Mouse (Mus musculus): Measurements from ENCODE around the gene Plcb4. TPM values are rescaled to one million over a fixed set of nuclear protein-coding genes. Genes with fewer than 3 reads are reported as not detected.

The Plcb4 gene
- polyA plus RNA-seq, 1 experiment from 2014 or later: 11.0 TPM

GRCm38 (mm10) chr2:136002118-136002517 lies 343.3 kb downstream of the Plcb4 start:
- H3K9me3 ChIP-seq (replicated peaks; ENCODE audit: control insufficient read depth, low read length): no peaks in the 10 kb centered on the region
- H3K4me2 ChIP-seq (ENCODE audit: low read depth, low read length): no peak overlapping the region
- H3K36me3 ChIP-seq (replicated peaks; ENCODE audit: control insufficient read depth, insufficient read depth, low read depth, low read length): no peaks in the 10 kb centered on the region
- 60% methylated on average over 7 of the region's 7 CpGs for WGBS
- DNase-seq (ENCODE audit: low spot score): peak; percentile 44
- H3K4me1 ChIP-seq (ENCODE audit: control insufficient read depth, insufficient read depth, low read length): no peaks in the 10 kb centered on the region
- H3K9ac ChIP-seq (replicated peaks; ENCODE audit: low read length): no peak overlapping the region
- ATAC-seq (replicated peaks; ENCODE audit: insufficient number of reproducible peaks, low FRiP score, low TSS enrichment, low read depth): 0 out of 2 replicates have a peak, but pooled peaks have one; percentile 23
- H3K4me3 ChIP-seq (ENCODE audit: low read depth, low read length): no peak overlapping the region
- no peaks in the 10 kb centered on the region for H3K27me3 ChIP-seq (ENCODE audit: control insufficient read depth, insufficient read depth, low read length)
- H3K27ac ChIP-seq (replicated peaks; ENCODE audit: low read depth, low read length): no peak overlapping the region

GRCm38 (mm10) chr2:136003836-136004235 lies 345.0 kb downstream of the Plcb4 start:
- Histone ChIP-seq H3K27ac (replicated peaks; ENCODE audit: low read depth, low read length) (no peak overlapping the region), H3K4me2 (ENCODE audit: low read depth, low read length) (no peak overlapping the region), H3K4me1 (ENCODE audit: control insufficient read depth, insufficient read depth, low read length) (no peaks in the 10 kb centered on the region), H3K36me3 (replicated peaks; ENCODE audit: control insufficient read depth, insufficient read depth, low read depth, low read length) (no peaks in the 10 kb centered on the region), H3K9ac (replicated peaks; ENCODE audit: low read length) (no peak overlapping the region), H3K4me3 (ENCODE audit: low read depth, low read length) (no peak overlapping the region), H3K27me3 (ENCODE audit: control insufficient read depth, insufficient read depth, low read length) (no peaks in the 10 kb centered on the region), H3K9me3 (replicated peaks; ENCODE audit: control insufficient read depth, low read length) (no peaks in the 10 kb centered on the region)
- WGBS: 76% methylated on average over 1 of the region's 1 CpGs
- ATAC-seq (replicated peaks; ENCODE audit: insufficient number of reproducible peaks, low FRiP score, low TSS enrichment, low read depth): no peak
- DNase-seq (ENCODE audit: low spot score): no peak

DNA sequence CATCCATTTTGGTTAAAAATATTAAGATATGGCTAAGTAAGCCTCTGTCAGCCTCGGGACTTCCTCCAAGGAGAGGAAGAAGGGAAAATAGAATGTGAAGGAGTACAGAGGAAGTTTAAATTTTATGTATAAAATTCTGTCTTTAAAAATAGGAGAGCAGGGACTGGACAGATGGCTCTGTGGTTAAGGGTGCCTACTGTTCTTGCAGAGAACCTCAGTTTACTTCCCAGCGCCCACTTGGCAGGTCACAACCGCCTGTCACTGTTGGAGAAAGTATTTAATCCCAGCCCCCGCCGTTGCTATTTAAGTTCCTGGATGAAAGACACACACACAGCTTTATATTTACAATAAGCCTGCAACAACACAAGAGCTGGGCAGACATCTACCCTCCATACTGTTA lies 347.5 kb downstream of the Plcb4 start:
- WGBS: 98% methylated on average over 5 of the region's 5 CpGs
- H3K27ac ChIP-seq (replicated peaks; ENCODE audit: low read depth, low read length): no peak overlapping the region
- ATAC-seq (replicated peaks; ENCODE audit: insufficient number of reproducible peaks, low FRiP score, low TSS enrichment, low read depth): no peak

GRCm38 (mm10) chr2:136012759-136013158 lies 353.9 kb downstream of the Plcb4 start:
- DNase-seq (ENCODE audit: low spot score): no peak
- no peak overlapping the region for H3K27ac ChIP-seq (replicated peaks; ENCODE audit: low read depth, low read length)
- no peaks in the 10 kb centered on the region for H3K36me3 ChIP-seq (replicated peaks; ENCODE audit: control insufficient read depth, insufficient read depth, low read depth, low read length)
- 91% methylated on average over 9 of the region's 9 CpGs for WGBS
- H3K27me3 ChIP-seq (ENCODE audit: control insufficient read depth, insufficient read depth, low read length): no peaks in the 10 kb centered on the region
- no peak overlapping the region for H3K9ac ChIP-seq (replicated peaks; ENCODE audit: low read length)
- H3K4me1 ChIP-seq (ENCODE audit: control insufficient read depth, insufficient read depth, low read length): no peaks in the 10 kb centered on the region
- H3K9me3 ChIP-seq (replicated peaks; ENCODE audit: control insufficient read depth, low read length): no peaks in the 10 kb centered on the region
- H3K4me2 ChIP-seq (ENCODE audit: low read depth, low read length): no peak overlapping the region
- no peak overlapping the region for H3K4me3 ChIP-seq (ENCODE audit: low read depth, low read length)
- no peak for ATAC-seq (replicated peaks; ENCODE audit: insufficient number of reproducible peaks, low FRiP score, low TSS enrichment, low read depth)

More for the DNA sequence above, 347.5 kb downstream of the Plcb4 start:
- Histone ChIP-seq H3K4me3 (ENCODE audit: low read depth, low read length) (no peak overlapping the region), H3K4me2 (ENCODE audit: low read depth, low read length) (no peak overlapping the region), H3K9me3 (replicated peaks; ENCODE audit: control insufficient read depth, low read length) (no peaks in the 10 kb centered on the region), H3K36me3 (replicated peaks; ENCODE audit: control insufficient read depth, insufficient read depth, low read depth, low read length) (no peaks in the 10 kb centered on the region), H3K4me1 (ENCODE audit: control insufficient read depth, insufficient read depth, low read length) (no peaks in the 10 kb centered on the region), H3K9ac (replicated peaks; ENCODE audit: low read length) (no peak overlapping the region), H3K27me3 (ENCODE audit: control insufficient read depth, insufficient read depth, low read length) (no peaks in the 10 kb centered on the region)
- DNase-seq (ENCODE audit: low spot score): no peak

GRCm38 (mm10) chr2:136048464-136048863 lies 389.7 kb downstream of the Plcb4 start:
- ATAC-seq (replicated peaks; ENCODE audit: insufficient number of reproducible peaks, low FRiP score, low TSS enrichment, low read depth): no peak
- Histone ChIP-seq H3K27ac (replicated peaks; ENCODE audit: low read depth, low read length) (no peak overlapping the region), H3K9ac (replicated peaks; ENCODE audit: low read length) (no peak overlapping the region), H3K4me2 (ENCODE audit: low read depth, low read length) (no peak overlapping the region), H3K36me3 (replicated peaks; ENCODE audit: control insufficient read depth, insufficient read depth, low read depth, low read length) (no peaks in the 10 kb centered on the region), H3K9me3 (replicated peaks; ENCODE audit: control insufficient read depth, low read length) (no peaks in the 10 kb centered on the region), H3K4me3 (ENCODE audit: low read depth, low read length) (no peak overlapping the region), H3K4me1 (ENCODE audit: control insufficient read depth, insufficient read depth, low read length) (peaks cover 3% of the 10 kb centered on the region), H3K27me3 (ENCODE audit: control insufficient read depth, insufficient read depth, low read length) (0 out of 2 replicates have a peak, but pooled peaks cover 3% of the 10 kb centered on the region)
- 95% methylated on average over 4 of the region's 4 CpGs for WGBS
- DNase-seq (ENCODE audit: low spot score): no peak

DNA sequence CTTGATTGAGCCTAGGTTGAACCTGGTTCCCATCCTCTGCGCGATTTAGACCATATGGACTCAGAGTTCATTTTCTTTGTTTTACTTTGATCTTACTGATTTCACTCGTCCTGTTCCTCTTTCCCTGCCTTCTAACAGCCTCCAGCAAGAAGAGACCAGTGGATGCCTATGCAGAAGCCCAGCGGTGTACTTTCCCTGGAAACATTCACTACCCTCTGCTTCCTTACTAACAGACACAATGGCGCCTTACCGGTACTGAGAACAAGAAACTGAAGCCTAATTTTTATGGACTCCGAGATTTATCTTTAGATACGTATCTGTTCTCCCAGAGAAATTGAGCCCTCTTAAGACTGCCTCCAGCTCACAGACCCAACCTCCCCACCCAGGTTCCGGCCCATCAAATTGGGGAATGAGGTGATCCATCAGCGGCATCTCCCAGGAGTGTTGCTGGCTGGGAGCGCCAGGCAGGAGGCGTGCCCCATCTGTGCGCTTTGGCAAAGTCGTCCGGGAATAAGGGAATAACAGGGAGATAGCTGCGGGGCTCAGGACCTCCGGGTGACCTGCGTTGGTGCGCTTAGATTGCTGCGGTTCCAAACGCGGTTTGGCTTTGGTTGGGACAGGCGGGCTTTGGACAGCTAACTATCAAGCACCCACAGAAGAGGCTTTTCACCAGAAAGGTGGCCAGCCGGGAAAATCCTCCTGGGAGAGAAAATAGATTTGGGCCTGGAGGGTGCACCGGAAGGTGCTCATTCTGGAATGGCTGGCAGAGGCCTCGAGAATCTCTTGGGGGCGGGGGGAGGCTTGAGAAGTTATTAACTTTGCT lies 392.2 kb downstream of the Plcb4 start:
- no peak overlapping the region for H3K27ac ChIP-seq (replicated peaks; ENCODE audit: low read depth, low read length)

DNA sequence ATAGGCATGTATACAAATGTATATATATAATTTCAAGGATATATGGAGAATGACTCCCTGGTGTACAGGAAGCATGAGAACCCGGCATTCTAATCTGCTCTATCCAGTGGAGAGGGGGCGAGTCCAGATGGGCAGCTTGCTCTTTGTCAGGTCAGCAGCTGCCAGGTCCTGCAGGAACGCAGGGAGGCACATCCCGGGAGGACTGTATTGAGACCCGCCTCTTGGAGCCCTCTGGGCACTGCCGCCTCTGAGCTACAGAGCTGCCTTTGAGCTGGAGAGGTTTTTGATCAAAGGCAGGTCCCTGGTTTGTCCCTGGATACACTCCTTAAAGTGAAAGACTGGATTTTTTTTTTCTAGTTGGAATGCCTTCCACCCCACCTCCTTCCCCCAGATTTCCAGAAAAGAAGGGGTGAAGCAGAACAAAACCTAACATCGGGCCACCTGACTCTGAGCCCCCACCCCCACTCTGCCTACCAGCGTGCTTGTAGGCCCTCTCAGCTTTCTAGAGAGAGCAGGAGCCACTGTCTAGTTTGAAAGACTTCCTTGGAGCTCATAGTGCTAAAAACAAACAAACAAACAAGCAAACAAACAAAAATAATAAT lies 393.0 kb downstream of the Plcb4 start, which contains the start of gene Lamp5:
Gene Lamp5, plus strand, starts transcription at position 552 of the 602 bp plus-strand sequence.
- DNase-seq (ENCODE audit: low spot score): peak; percentile 52
- Histone ChIP-seq H3K4me2 (ENCODE audit: low read depth, low read length) (peak within 1 kb of the TSS; percentile 53), H3K27ac (replicated peaks; ENCODE audit: low read depth, low read length) (no peak within 1 kb of the TSS), H3K9ac (replicated peaks; ENCODE audit: low read length) (no peak within 1 kb of the TSS), H3K4me1 (ENCODE audit: control insufficient read depth, insufficient read depth, low read length) (peaks cover 3% of the 10 kb centered on the region), H3K4me3 (ENCODE audit: low read depth, low read length) (peak within 1 kb of the TSS; percentile 18; the same call in 1 of the 2 replicates), H3K36me3 (replicated peaks; ENCODE audit: control insufficient read depth, insufficient read depth, low read depth, low read length) (no peaks in the 10 kb centered on the region), H3K27me3 (ENCODE audit: control insufficient read depth, insufficient read depth, low read length) (0 out of 2 replicates have a peak, but pooled peaks cover 3% of the 10 kb centered on the region), H3K9me3 (replicated peaks; ENCODE audit: control insufficient read depth, low read length) (no peaks in the 10 kb centered on the region)
- ATAC-seq (replicated peaks; ENCODE audit: insufficient number of reproducible peaks, low FRiP score, low TSS enrichment, low read depth): peak; percentile 56; the same call in 1 of the 2 replicates
- 1% methylated on average over 8 of the region's 8 CpGs for WGBS

More for the DNA sequence above, 392.2 kb downstream of the Plcb4 start:
- no peaks in the 10 kb centered on the region for H3K36me3 ChIP-seq (replicated peaks; ENCODE audit: control insufficient read depth, insufficient read depth, low read depth, low read length)
- ATAC-seq (replicated peaks; ENCODE audit: insufficient number of reproducible peaks, low FRiP score, low TSS enrichment, low read depth) (0 out of 2 replicates have a peak, but pooled peaks have one; percentile 24), DNase-seq (ENCODE audit: low spot score) (peak; percentile 14)
- no peaks in the 10 kb centered on the region for H3K9me3 ChIP-seq (replicated peaks; ENCODE audit: control insufficient read depth, low read length)
- H3K4me1 ChIP-seq (ENCODE audit: control insufficient read depth, insufficient read depth, low read length): peaks cover 3% of the 10 kb centered on the region
- H3K9ac ChIP-seq (replicated peaks; ENCODE audit: low read length): no peak overlapping the region
- 0 out of 2 replicates have a peak, but pooled peaks cover 3% of the 10 kb centered on the region for H3K27me3 ChIP-seq (ENCODE audit: control insufficient read depth, insufficient read depth, low read length)
- H3K4me3 ChIP-seq (ENCODE audit: low read depth, low read length): peak overlapping the region; percentile 18; the same call in 1 of the 2 replicates
- 12% methylated on average over 27 of the region's 27 CpGs for WGBS
- peak overlapping the region; percentile 53 for H3K4me2 ChIP-seq (ENCODE audit: low read depth, low read length)

Data from embryonic facial prominence, embryonic 11.5 days (tissue).